Mouse (Mus musculus): ENCODE data around the gene Stard3nl.

DNA sequence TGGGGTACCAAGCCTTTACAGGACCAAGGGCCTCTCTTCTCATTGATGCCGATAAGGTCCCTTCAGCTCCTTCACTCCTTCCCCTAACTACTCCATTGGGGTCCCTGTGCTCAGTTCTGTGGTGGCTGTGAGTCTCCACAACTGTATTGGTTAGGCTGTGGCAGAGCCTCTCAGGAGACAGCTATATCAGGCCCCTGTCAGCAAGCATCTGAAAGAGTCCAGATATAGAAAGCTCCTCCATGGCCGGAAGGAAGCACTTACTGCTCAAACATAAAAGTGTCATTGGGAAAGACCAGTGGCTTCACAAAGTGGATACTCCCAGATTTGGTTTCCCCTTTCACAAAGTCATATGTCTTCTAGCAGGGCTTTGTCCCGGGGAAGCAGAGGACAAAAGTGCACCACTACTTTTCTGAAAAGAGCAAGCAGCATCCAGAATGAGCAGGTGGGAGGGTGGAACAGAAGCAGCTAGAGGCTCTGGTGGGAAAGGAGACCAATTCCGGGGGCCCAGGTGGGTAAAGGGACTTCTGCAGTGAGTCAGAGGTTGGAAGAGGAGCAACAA, 34.3 kb upstream of the Stard3nl start:
- TF ChIP-seq GATA1 (IDR thresholded peaks at IDR 0.05; ENCODE audit: borderline replicate concordance, low read length) (no peak), FLI1 (IDR thresholded peaks at IDR 0.05; ENCODE audit: low read length) (no peak)
